Mouse (Mus musculus): ENCODE measurements around the gene Rgs3.

DNA sequence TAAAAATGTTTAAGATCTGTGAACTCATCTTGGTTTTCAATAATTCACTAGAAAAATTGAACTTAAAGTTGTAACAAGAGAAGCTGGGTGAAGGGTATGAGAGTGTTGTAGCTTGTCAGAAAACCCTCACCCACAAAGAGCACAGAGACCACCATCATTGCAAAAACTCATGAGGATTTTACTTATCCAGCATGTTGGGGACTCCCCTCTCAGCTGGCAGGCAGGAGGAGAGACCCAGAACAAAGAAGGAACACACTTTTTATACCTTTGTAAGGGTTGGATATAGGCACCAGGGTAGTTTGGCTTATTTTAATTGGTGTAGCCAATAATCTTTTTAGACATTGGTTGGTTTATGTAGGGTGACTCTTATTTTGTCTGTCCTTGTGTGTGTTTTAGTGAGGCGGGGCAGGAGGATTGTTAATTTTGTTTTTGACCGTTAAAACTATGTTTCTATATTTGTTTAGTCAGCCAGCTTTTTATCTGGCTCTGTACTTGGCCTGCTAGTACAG lies 38.7 kb upstream of the Rgs3 start:
- TF ChIP-seq POLR2A (IDR thresholded peaks at IDR 0.05; ENCODE audit: borderline replicate concordance, low read depth, low read length) (no peak), CTCF (IDR thresholded peaks at IDR 0.05; ENCODE audit: low read depth, low read length) (no peak)
